Mouse (Mus musculus) hindlimb bud, embryonic 11.5 days (tissue): ENCODE measurements around the gene Prdx3.

Experiments
- DNase-seq: peaks from one replicate; pipeline ENCODE4 v3.0.0-alpha.2; 2012; ENCODE audit warnings: low read depth, low spot score; ENCODE audit errors: extremely low spot score

Prdx3 gene

GRCm38 (mm10) chr19:60874064-60874694 is at the start of gene Prdx3:
Gene Prdx3 (minus strand): TSS chr19:60874556.
- DNase-seq = peak; percentile 79

GRCm38 (mm10) chr19:60916869-60917570 is 42.7 kb upstream of the Prdx3 start:
- DNase-seq = no peak

GRCm38 (mm10) chr19:60915862-60916261 is 41.5 kb upstream of the Prdx3 start:
- no peak for DNase-seq

GRCm38 (mm10) chr19:60915236-60915635 is 40.9 kb upstream of the Prdx3 start:
- DNase-seq = no peak

- no peak for DNase-seq
Observed at GRCm38 (mm10) chr19:60911653-60912052, 37.3 kb upstream of the Prdx3 start.

- DNase-seq = no peak
Observed at GRCm38 (mm10) chr19:60910304-60910703, 35.9 kb upstream of the Prdx3 start.

- no peak for DNase-seq
Observed at GRCm38 (mm10) chr19:60905477-60905876, 31.1 kb upstream of the Prdx3 start.

- DNase-seq = no peak
Observed at GRCm38 (mm10) chr19:60903971-60904370, 29.6 kb upstream of the Prdx3 start.

GRCm38 (mm10) chr19:60903139-60903538 is 28.8 kb upstream of the Prdx3 start:
- no peak for DNase-seq

GRCm38 (mm10) chr19:60895251-60895880 is 21.0 kb upstream of the Prdx3 start:
- DNase-seq = no peak

- DNase-seq = no peak
Observed at GRCm38 (mm10) chr19:60891934-60892547, 17.7 kb upstream of the Prdx3 start.

GRCm38 (mm10) chr19:60891123-60891470 is 16.7 kb upstream of the Prdx3 start:
- no peak for DNase-seq

GRCm38 (mm10) chr19:60890391-60891122 is 16.2 kb upstream of the Prdx3 start:
- no peak for DNase-seq

- DNase-seq = peak; percentile 67
Observed at GRCm38 (mm10) chr19:60889714-60890315, 15.5 kb upstream of the Prdx3 start, which contains the start of gene Grk5. Gene Grk5 (plus strand): TSS chr19:60889749.

GRCm38 (mm10) chr19:60889101-60889713 is 14.9 kb upstream of the Prdx3 start:
- DNase-seq = peak; percentile 79

- DNase-seq = no peak
Observed at GRCm38 (mm10) chr19:60887637-60888036, 13.3 kb upstream of the Prdx3 start.

- DNase-seq = no peak
Observed at GRCm38 (mm10) chr19:60883129-60883528, 8.8 kb upstream of the Prdx3 start.

GRCm38 (mm10) chr19:60873501-60873900 is 855 bp downstream of the Prdx3 start:
- DNase-seq = no peak

- DNase-seq = no peak
Observed at GRCm38 (mm10) chr19:60872272-60872671, 2.1 kb downstream of the Prdx3 start.

GRCm38 (mm10) chr19:60871366-60871765 is 3.0 kb downstream of the Prdx3 start:
- DNase-seq = no peak
